8 mouse cellular contexts compared by ENCODE assay signal in genomic region chr11:94236074-94236473, GRCm38 (mm10). TPM values are rescaled to one million over a fixed set of nuclear protein-coding genes. Genes with fewer than 3 reads are reported as not detected.
DNase-seq lines count a peak whose midpoint lies in the region; ATAC-seq and TF ChIP-seq lines count a peak whose summit lies in the region.

No protein-coding gene starts in this region.

- H3K36me3 ChIP-seq in embryonic facial prominence, embryonic 15.5 days, result no peaks in the 10 kb centered on the region
- H3K36me3 ChIP-seq in heart, embryonic 12.5 days, result no peaks in the 10 kb centered on the region
- H3K36me3 ChIP-seq in kidney, embryonic 15.5 days, result no peaks in the 10 kb centered on the region
- H3K36me3 ChIP-seq in midbrain, postnatal 0 days (ENCODE audit: insufficient read depth, low read length), result no peaks in the 10 kb centered on the region

- 22% methylated on average over 3 of the region's 3 CpGs for WGBS in embryonic facial prominence, embryonic 15.5 days
- WGBS in heart, embryonic 12.5 days, result 23% methylated on average over 3 of the region's 3 CpGs
- 33% methylated on average over 3 of the region's 3 CpGs for WGBS in kidney, embryonic 15.5 days
- WGBS in midbrain, postnatal 0 days, result 17% methylated on average over 3 of the region's 3 CpGs

- TF ChIP-seq CTCF in bone marrow macrophage, adult 2 months (IDR thresholded peaks at IDR 0.05; ENCODE audit: low read depth, low read length), result peak; percentile 66
- TF ChIP-seq CTCF in midbrain, postnatal 0 days (IDR thresholded peaks at IDR 0.05), result peak; percentile 94

- peak overlapping the region; percentile 7; the same call in 1 of the 2 replicates for H3K9ac ChIP-seq in embryonic facial prominence, embryonic 15.5 days
- H3K9ac ChIP-seq in heart, embryonic 12.5 days, result no peak overlapping the region
- no peak overlapping the region for H3K9ac ChIP-seq in kidney, embryonic 15.5 days
- no peak overlapping the region for H3K9ac ChIP-seq in midbrain, postnatal 0 days (replicated peaks; ENCODE audit: low read length, poor library complexity, severe bottlenecking)

- H3K27ac ChIP-seq in bone marrow macrophage, adult 2 months (ENCODE audit: insufficient read depth, low read depth, low read length), result no peak overlapping the region
- H3K27ac ChIP-seq in embryonic facial prominence, embryonic 15.5 days (replicated peaks), result 0 out of 2 replicates have a peak overlapping the region, but pooled peaks have one; percentile 31
- H3K27ac ChIP-seq in heart, embryonic 12.5 days (ENCODE audit: poor library complexity, severe bottlenecking), result no peak overlapping the region
- H3K27ac ChIP-seq in kidney, embryonic 15.5 days, result no peak overlapping the region; the same call in 1 of the 2 replicates
- H3K27ac ChIP-seq in midbrain, postnatal 0 days (ENCODE audit: low read depth, low read length), result peak overlapping the region; percentile 48

- H3K4me2 ChIP-seq in embryonic facial prominence, embryonic 15.5 days (replicated peaks), result peak overlapping the region; percentile 34
- H3K4me2 ChIP-seq in heart, embryonic 12.5 days, result no peak overlapping the region
- H3K4me2 ChIP-seq in kidney, embryonic 15.5 days, result 0 out of 2 replicates have a peak overlapping the region, but pooled peaks have one; percentile 30
- no peak overlapping the region for H3K4me2 ChIP-seq in midbrain, postnatal 0 days (ENCODE audit: low read depth, low read length, poor library complexity, severe bottlenecking)

- ATAC-seq in CD4-positive, CD25-positive, alpha-beta regulatory T cell, adult 4 months, result peak; percentile 94
- ATAC-seq in embryonic facial prominence, embryonic 15.5 days (ENCODE audit: insufficient number of reproducible peaks, low FRiP score, low TSS enrichment, low read depth), result peak; percentile 86
- peak; percentile 67 for ATAC-seq in heart, embryonic 12.5 days (ENCODE audit: insufficient number of reproducible peaks, low FRiP score)
- peak; percentile 86 for ATAC-seq in kidney, embryonic 15.5 days (replicated peaks; ENCODE audit: low FRiP score)
- peak; percentile 83 for ATAC-seq in midbrain, postnatal 0 days (ENCODE audit: low FRiP score)

- no peak overlapping the region for H3K4me3 ChIP-seq in bone marrow macrophage, adult 2 months (ENCODE audit: insufficient read depth, low read length)
- H3K4me3 ChIP-seq in embryonic facial prominence, embryonic 15.5 days (replicated peaks), result no peak overlapping the region
- H3K4me3 ChIP-seq in heart, embryonic 12.5 days, result no peak overlapping the region
- H3K4me3 ChIP-seq in kidney, embryonic 15.5 days (replicated peaks), result no peak overlapping the region
- H3K4me3 ChIP-seq in midbrain, postnatal 0 days (ENCODE audit: low read depth, low read length), result no peak overlapping the region

- no peaks in the 10 kb centered on the region for H3K27me3 ChIP-seq in embryonic facial prominence, embryonic 15.5 days
- 0 out of 2 replicates have a peak, but pooled peaks cover 5% of the 10 kb centered on the region for H3K27me3 ChIP-seq in heart, embryonic 12.5 days (replicated peaks)
- H3K27me3 ChIP-seq in kidney, embryonic 15.5 days, result no peaks in the 10 kb centered on the region; the same call in 1 of the 2 replicates
- no peaks in the 10 kb centered on the region for H3K27me3 ChIP-seq in midbrain, postnatal 0 days (ENCODE audit: insufficient read depth, low read length)

- peak; percentile 76 for DNase-seq in liver
- peak; percentile 93 for DNase-seq in midbrain, postnatal 0 days (ENCODE audit: low spot score)
- DNase-seq in spleen, postnatal 4 days (ENCODE audit: low spot score in 2 of 2), result peak; percentile 55 to 79

- TF ChIP-seq POLR2A in bone marrow macrophage, adult 2 months (IDR thresholded peaks at IDR 0.05; ENCODE audit: borderline replicate concordance, low read depth, low read length), result no peak

- H3K9me3 ChIP-seq in embryonic facial prominence, embryonic 15.5 days (replicated peaks), result no peaks in the 10 kb centered on the region
- no peaks in the 10 kb centered on the region for H3K9me3 ChIP-seq in heart, embryonic 12.5 days (replicated peaks)
- no peaks in the 10 kb centered on the region for H3K9me3 ChIP-seq in kidney, embryonic 15.5 days (replicated peaks)
- H3K9me3 ChIP-seq in midbrain, postnatal 0 days (ENCODE audit: low read length), result no peaks in the 10 kb centered on the region

- H3K4me1 ChIP-seq in bone marrow macrophage, adult 2 months (ENCODE audit: control insufficient read depth, insufficient read depth, low read length), result no peaks in the 10 kb centered on the region
- peaks cover 18% of the 10 kb centered on the region for H3K4me1 ChIP-seq in embryonic facial prominence, embryonic 15.5 days
- peaks cover 30% of the 10 kb centered on the region for H3K4me1 ChIP-seq in heart, embryonic 12.5 days (replicated peaks)
- H3K4me1 ChIP-seq in kidney, embryonic 15.5 days, result peaks cover 16% of the 10 kb centered on the region
- no peaks in the 10 kb centered on the region for H3K4me1 ChIP-seq in midbrain, postnatal 0 days (ENCODE audit: insufficient read depth, low read length)

RNA-seq across cellular contexts. Expression of gene Wfikkn2, which starts 9.7 kb away (rescaled TPM):
- 1 to 10 TPM in 1 of 2 experiments, under 1 TPM in 1; 0.86 to 2.4 TPM for polyA plus RNA-seq in CD4-positive, CD25-positive, alpha-beta regulatory T cell, adult 4 months (2017; shearing (Covaris generic))
- not detected in 2 replicates for polyA plus RNA-seq in bone marrow macrophage, adult 2 months (2012; ENCODE audit: insufficient read depth, insufficient read length, missing spikeins)
- polyA plus RNA-seq in embryonic facial prominence, embryonic 15.5 days (2015; fragmentation: Nextera tagmentation; extraction: Ambion mirVana), result 6.5 and 6.8 TPM in 2 replicates
- 2.0 and 2.5 TPM in 2 replicates for polyA plus RNA-seq in heart, embryonic 12.5 days (2016; fragmentation: Nextera tagmentation; extraction: Ambion mirVana)
- 2.4 and 3.4 TPM in 2 replicates for polyA plus RNA-seq in kidney, embryonic 15.5 days (2015; fragmentation: Nextera tagmentation; extraction: Ambion mirVana)
- total RNA-seq in midbrain, postnatal 0 days (2014; rRNA removed), result 5.0 and 10.0 TPM in 2 replicates
- 2.6 and 2.7 TPM in 2 replicates for polyA plus RNA-seq in midbrain, postnatal 0 days (2015; fragmentation: Nextera tagmentation; extraction: Ambion mirVana)

RNA-seq across cellular contexts. Expression of gene Tob1, which starts 24.8 kb away (rescaled TPM):
- 1 to 10 TPM; 4.7 to 8.9 TPM for polyA plus RNA-seq in CD4-positive, CD25-positive, alpha-beta regulatory T cell, adult 4 months (2017; shearing (Covaris generic))
- 16.7 and 17.1 TPM in 2 replicates for polyA plus RNA-seq in bone marrow macrophage, adult 2 months (2012; ENCODE audit: insufficient read depth, insufficient read length, missing spikeins)
- polyA plus RNA-seq in embryonic facial prominence, embryonic 15.5 days (2015; fragmentation: Nextera tagmentation; extraction: Ambion mirVana), result 37.8 and 38.1 TPM in 2 replicates
- polyA plus RNA-seq in heart, embryonic 12.5 days (2016; fragmentation: Nextera tagmentation; extraction: Ambion mirVana), result 34.9 and 35.2 TPM in 2 replicates
- polyA plus RNA-seq in kidney, embryonic 15.5 days (2015; fragmentation: Nextera tagmentation; extraction: Ambion mirVana), result 36.6 and 40.8 TPM in 2 replicates
- 15.6 and 20.4 TPM in 2 replicates for total RNA-seq in midbrain, postnatal 0 days (2014; rRNA removed)
- polyA plus RNA-seq in midbrain, postnatal 0 days (2015; fragmentation: Nextera tagmentation; extraction: Ambion mirVana), result 25.5 and 27.9 TPM in 2 replicates

RNA-seq across cellular contexts. Expression of gene Gm21885, which starts 45.6 kb away (rescaled TPM):
- polyA plus RNA-seq in CD4-positive, CD25-positive, alpha-beta regulatory T cell, adult 4 months (2017; shearing (Covaris generic)), result 1 to 10 TPM in 1 of 2 experiments, not detected in 1; 1.3 TPM
- polyA plus RNA-seq in bone marrow macrophage, adult 2 months (2012; ENCODE audit: insufficient read depth, insufficient read length, missing spikeins), result not detected in 2 replicates
- 0.60 TPM in 1 of 2 replicates, not detected in the other for polyA plus RNA-seq in embryonic facial prominence, embryonic 15.5 days (2015; fragmentation: Nextera tagmentation; extraction: Ambion mirVana)
- 0.35 TPM in 1 of 2 replicates, not detected in the other for polyA plus RNA-seq in heart, embryonic 12.5 days (2016; fragmentation: Nextera tagmentation; extraction: Ambion mirVana)
- polyA plus RNA-seq in kidney, embryonic 15.5 days (2015; fragmentation: Nextera tagmentation; extraction: Ambion mirVana), result not detected in 2 replicates
- total RNA-seq in midbrain, postnatal 0 days (2014; rRNA removed), result not detected in 2 replicates
- polyA plus RNA-seq in midbrain, postnatal 0 days (2015; fragmentation: Nextera tagmentation; extraction: Ambion mirVana), result not detected in 2 replicates

Comparison
In these comparisons a context has a peak if more than half of its experiments do, and no peak if none do; other contexts are left out.
1. H3K27ac ChIP-seq: peak in embryonic facial prominence, embryonic 15.5 days (single experiment) and midbrain, postnatal 0 days (single experiment); none in bone marrow macrophage, adult 2 months (single experiment), heart, embryonic 12.5 days (single experiment) and kidney, embryonic 15.5 days (single experiment).
2. H3K4me2 ChIP-seq: peak in embryonic facial prominence, embryonic 15.5 days (single experiment) and kidney, embryonic 15.5 days (single experiment); none in heart, embryonic 12.5 days (single experiment) and midbrain, postnatal 0 days (single experiment).
3. Peak in every context shown above with its lines, with median percentiles within 50 percentile points of each other: ATAC-seq and DNase-seq.